Mouse (Mus musculus): ENCODE data around the gene Homer1.

Gene Homer1

GRCm38 (mm10) chr13:93299316-93299715 is at the start of gene Homer1:
Gene Homer1, plus strand, starts transcription at chr13:93299635.
- DNase-seq (ENCODE audit: low spot score), result no peak

DNA sequence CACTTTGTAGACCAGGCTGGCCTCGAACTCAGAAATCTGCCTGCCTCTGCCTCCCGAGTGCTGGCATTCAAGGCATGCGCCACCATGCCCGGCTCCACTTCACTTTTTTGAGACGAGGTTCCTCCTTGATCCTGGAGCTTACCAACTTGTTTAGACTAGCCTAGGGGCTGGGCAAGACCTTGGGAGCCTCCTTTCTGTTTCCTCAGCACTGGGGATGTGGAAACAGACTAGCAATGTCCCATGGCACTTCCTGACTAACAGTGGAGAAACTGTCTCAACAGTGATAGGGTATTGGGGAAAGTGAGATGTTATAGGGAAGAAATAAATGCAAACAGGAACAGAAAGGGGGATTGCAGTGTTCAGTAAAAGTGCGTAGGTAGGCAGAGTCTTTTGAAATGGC is 47.7 kb upstream of the Homer1 start:
- DNase-seq (ENCODE audit: low spot score), result no peak

DNA sequence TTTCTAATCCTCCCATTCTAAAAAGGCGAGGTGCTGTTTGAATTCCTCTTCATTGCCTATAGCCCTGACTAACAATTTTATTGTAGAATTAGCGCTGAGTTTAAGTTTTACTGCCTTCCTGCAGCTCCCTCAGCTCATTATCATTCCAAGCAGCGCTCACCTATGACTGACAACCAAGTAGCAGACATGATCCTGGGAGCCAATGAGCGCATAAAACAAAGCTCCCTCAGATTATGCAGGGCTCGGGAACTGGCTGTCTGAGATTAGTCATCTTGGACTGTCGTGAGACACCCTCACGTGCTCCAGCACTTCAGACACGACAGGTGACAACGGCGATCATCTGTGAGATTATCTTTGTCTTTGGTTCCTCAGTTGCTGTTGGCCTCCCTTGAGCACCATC is 47.3 kb upstream of the Homer1 start:
- DNase-seq (ENCODE audit: low spot score), result no peak

DNA sequence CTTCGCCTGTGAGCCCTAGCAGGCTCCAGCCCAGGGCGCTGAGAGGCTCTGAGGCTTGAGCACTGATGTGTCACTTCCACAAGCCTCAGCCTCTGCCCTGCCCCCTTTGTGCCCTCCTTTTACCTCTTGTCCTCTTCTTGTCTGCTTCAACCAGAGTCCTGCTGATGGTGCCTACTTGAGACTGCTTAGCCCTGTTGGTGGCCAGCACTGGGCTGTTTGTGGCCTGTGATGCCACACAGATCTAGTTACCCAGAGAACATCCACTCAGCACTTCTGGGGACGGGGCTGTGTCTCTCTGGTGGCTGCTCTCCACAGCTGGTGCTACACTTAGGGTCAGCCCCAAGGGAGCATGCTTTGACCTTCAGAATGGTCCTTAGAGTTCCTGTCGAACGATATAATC is 46.5 kb upstream of the Homer1 start:
- DNase-seq (ENCODE audit: low spot score), result no peak

GRCm38 (mm10) chr13:93267151-93267550 is 32.3 kb upstream of the Homer1 start:
- no peak for DNase-seq (ENCODE audit: low spot score)

GRCm38 (mm10) chr13:93300581-93300980 is 1.1 kb downstream of the Homer1 start:
- DNase-seq (ENCODE audit: low spot score), result no peak

DNA sequence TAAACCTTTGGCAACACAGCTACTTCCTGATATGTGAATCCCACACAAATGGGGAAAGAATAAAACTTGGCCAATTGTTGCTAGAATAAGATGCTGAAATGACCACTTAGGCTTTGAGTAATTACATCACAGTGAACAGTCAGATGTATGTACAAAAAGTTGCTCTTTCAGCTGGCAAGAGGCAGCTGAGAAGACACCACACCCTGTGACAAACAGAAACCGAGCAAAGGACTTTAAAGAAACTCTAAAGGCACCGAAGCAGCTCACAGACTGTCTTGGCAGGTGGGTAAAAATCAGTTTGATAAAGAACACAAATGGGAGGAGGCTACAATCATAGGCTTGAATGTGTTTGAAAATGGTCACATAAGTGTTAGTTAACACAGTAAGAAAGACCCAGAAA is 1.6 kb downstream of the Homer1 start:
- no peak for DNase-seq (ENCODE audit: low spot score)

DNA sequence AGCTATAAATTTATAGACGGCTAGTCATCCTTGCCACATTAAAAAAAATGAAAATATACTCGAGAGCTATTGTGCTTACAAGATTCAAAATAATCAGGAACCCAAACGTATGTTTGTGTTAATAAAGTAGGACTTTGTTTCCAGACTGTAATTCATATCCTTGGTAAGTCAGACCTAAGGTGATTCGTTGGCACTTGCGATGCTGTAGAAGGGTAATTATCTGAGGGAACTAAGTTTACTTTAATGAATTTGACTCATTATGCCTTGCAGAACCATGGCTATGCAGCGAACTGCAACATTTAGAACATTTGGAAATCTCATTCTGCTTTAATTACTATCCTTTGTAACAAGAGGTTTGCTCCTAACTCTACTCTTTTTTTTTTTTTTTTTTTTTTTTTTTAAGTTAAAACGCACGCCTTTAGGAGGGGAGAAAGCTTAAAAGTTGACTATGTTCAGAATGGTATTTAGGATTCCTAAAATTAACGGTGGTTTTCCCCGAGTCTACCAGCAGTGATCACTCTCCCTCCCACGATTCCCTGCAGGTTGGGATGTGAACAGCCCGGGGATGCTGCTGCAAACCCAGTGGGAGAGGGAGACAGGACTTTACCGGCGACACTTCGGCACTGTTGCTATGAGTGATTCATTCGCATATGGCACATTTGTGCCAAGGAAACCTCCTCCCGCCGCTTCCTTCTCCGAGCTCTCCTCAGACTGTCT is 3.6 kb downstream of the Homer1 start:
- no peak for DNase-seq (ENCODE audit: low spot score)

DNA sequence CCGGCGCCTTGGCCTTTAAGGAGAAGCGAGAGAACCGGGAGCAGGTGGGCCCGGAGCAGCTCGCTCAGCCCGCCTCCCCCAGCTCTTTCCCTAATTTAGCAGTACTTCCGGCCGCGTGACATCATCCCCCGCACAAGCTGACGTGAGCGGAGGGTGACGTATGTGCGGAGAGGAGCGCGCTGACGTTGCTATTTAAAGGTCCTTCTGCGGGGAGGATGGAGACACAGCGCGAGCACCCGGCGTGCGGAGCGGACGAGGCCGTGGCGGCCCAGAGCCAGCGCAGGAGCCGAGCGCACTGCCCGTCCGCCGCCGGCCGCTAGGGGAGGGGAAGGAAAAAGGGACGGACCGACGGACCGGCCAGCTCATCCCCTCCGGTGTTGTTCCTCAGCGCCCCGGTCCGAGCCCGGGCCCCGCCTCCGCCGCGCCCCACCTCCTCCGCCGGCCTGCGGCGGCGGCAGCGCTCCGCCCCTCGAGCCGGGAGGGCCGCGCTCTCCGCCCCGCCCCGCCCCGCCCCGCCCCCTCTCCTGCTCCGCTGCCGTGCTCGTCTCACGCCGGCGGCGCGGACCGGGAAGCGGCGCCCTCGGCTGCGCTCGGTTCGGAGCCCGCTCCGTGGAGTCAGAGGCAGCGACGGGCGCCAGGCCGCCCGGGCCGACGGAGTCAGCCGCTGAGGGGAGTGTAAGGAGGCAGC is 4.3 kb downstream of the Homer1 start:
- DNase-seq (ENCODE audit: low spot score), result peak; percentile 93

DNA sequence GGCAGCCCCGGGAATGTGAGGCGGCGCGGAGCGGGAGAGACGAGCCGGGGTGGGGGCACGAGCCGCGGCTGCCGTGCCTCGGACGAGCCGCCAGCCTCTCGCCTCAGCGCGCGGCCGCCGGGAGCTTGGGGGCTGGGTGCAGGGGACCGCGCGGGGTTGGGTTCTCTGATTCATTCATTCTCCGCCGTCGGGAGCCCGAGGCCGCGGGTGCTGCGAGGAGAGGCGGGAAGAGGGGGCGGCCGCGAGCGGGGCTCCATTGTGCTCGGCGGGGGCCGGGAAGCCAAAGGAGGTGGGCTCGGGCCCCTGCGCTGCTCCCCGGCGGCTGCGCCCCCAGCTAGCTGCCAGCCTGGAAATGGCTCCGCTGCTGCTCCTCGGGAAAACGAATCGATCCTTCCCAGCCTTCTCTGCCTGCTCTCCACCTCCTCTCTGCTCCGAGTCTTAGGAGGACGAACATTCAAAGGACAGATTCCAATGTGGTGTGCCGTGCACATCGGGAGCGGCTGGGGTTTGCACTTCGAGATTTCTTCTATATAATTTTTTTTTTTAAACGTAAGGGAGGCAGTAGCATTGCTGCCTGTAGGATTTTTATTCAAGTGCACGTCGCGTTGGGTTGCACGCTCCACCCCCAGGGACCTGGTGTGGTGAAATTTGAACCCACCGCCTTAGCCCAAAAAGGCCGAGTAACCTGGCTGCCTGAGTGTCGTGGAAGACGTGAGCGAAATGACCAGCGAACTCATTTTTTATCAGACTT is 5.0 kb downstream of the Homer1 start:
- DNase-seq (ENCODE audit: low spot score), result peak; percentile 23

GRCm38 (mm10) chr13:93305149-93305548 is 5.7 kb downstream of the Homer1 start:
- no peak for DNase-seq (ENCODE audit: low spot score)

DNA sequence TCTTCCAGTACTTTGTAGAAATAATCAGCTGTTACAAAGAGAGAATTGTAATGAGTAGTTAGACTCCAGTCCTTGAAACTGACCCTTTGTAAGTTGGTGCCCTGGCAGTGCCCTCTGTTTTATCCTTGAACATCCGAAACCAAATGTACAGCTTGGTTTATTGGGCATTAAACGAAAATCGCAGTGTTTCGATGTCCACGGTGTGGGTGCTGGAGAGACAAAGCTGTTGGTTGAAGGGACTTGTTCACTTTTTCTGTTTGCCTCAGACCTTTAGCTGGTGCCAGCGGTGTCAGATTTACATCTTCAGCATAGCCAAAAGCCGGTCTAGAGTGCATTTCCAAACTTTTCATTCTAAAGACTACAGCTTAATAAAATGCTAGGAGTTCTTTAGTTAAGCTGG is 6.2 kb downstream of the Homer1 start:
- no peak for DNase-seq (ENCODE audit: low spot score)

GRCm38 (mm10) chr13:93306545-93306944 is 7.1 kb downstream of the Homer1 start:
- DNase-seq (ENCODE audit: low spot score), result no peak

GRCm38 (mm10) chr13:93307700-93308099 is 8.3 kb downstream of the Homer1 start:
- no peak for DNase-seq (ENCODE audit: low spot score)

- DNase-seq (ENCODE audit: low spot score), result no peak
Measured at GRCm38 (mm10) chr13:93309295-93309694, 9.9 kb downstream of the Homer1 start.

- no peak for DNase-seq (ENCODE audit: low spot score)
Measured at GRCm38 (mm10) chr13:93312518-93312917, 13.1 kb downstream of the Homer1 start.

DNA sequence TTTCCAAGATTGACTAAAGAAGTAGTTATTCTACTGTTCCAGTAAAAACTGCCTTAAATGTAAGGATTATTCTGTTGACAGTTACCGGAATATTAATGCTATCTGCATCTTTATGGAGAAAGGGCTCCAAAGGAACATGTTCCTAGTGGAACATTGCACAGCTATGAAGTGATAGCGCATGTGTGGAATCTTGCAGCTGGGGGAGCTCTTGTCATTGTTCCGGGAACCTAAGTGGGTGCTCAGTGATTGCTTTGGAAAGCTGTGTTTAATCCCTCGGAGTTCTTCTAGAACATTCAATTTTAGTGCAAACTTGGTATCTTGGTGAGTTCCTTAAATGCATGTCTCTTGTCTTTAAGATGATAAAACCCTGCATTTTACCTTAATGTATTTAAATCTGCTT is 14.9 kb downstream of the Homer1 start:
- DNase-seq (ENCODE audit: low spot score), result no peak

DNA sequence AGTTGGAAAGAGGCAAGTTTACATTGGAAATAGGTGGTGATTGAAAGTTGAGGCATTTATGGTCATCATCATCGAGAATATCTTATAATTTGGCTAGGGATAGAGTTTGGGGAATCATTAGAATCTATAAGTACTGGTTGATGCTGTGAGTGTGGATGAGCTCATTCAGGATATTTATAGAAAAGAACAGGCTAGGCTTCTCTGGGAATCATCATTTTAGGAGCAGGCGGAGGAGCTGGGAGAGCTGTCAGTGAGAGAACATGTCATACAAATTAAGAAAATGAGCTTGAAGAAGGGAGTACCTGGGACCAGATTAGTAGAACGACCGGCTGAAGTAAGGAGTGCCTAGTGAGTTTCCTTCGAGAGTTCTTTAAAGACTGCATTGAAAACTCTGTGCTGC is 20.7 kb downstream of the Homer1 start:
- DNase-seq (ENCODE audit: low spot score), result no peak

DNA sequence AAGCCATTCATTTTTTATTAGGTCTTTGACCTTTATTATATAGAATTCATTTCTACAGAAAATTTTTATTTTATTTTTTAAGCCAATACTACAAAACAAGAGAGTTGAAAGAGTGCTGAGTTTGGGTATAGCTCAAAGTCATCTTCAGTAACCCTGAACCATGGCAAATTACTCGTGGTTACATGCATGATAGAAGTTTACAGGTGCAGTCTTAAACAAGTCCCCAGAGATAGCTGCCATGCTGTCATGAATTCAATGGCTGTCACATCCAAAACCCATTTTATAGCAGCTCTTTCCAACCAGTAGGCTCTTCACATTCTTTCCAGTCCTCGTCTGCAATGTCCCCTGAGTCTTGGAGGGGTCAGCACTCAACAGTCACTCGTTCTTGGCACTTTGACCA is 26.9 kb downstream of the Homer1 start:
- no peak for DNase-seq (ENCODE audit: low spot score)

GRCm38 (mm10) chr13:93331721-93332120 is 32.3 kb downstream of the Homer1 start:
- no peak for DNase-seq (ENCODE audit: low spot score)

DNA sequence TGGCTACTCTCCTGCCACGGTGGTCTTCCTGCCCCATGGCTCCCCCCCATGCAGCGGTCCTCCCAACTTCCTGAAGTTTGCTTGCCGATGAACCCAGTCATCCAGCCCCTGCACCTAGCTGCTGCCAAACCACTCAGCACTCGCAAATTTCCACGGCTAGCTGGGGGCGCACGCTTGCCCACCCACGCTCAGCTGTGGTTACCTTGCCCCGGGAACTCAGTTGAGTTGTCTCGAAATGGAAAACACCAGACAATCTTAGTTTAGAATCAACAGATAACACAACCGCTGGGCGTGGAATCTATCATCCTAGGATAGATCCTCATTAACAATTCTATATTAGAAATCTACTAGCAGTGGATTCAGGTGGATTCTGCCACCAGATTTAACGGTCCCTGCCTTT is 33.1 kb downstream of the Homer1 start:
- DNase-seq (ENCODE audit: low spot score), result no peak

GRCm38 (mm10) chr13:93335337-93335736 is 35.9 kb downstream of the Homer1 start:
- no peak for DNase-seq (ENCODE audit: low spot score)

DNA sequence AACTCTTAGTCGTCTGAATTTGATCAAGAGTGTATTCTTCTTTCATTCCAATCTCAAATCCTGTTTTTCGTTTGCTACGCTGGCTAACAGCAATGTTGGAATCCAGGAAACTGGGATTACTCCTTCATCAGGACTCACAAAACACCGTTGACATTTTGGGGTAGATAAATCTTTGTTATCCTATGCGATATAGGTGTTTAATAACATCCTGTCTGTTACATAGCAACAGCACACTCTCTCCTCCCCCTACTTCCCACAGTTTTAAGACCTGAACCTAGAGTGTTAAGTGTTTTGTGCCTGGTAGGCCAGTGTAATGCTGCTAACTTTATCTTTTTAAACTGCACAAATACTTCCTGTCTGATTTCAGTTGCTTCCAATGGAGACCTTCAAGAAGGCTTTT is 39.0 kb downstream of the Homer1 start:
- DNase-seq (ENCODE audit: low spot score), result no peak

All from ovary, postnatal 36 days (tissue).